Mouse (Mus musculus) spleen, adult 2 months (tissue): ENCODE measurements around the gene Fbxl14.

Experiments used
- CTCF ChIP-seq: fragments of 200-500 bp; IDR thresholded peaks from 2 replicates; pipeline ENCODE4 v1.5.1; 2011; ENCODE audit warnings: mild to moderate bottlenecking, inconsistent platforms; ENCODE audit not compliant: insufficient read depth, insufficient read length, insufficient replicate concordance; ENCODE audit errors: extremely low read depth
- POLR2A ChIP-seq: fragments of 200-500 bp; IDR thresholded peaks from 2 replicates; pipeline ENCODE4 v1.6.1; 2011; ENCODE audit warnings: low read depth, low read length, inconsistent platforms

- no peak for TF ChIP-seq POLR2A
- TF ChIP-seq CTCF: no peak
Observed at GRCm38 (mm10) chr6:119478560-119479342, 717 bp upstream of the Fbxl14 start.
